Mouse (Mus musculus): ENCODE measurements around the gene Ncoa7. TPM values are rescaled to one million over a fixed set of nuclear protein-coding genes. Genes with fewer than 3 reads are reported as not detected.

Gene Ncoa7
- polyA plus RNA-seq, 1 experiment from 2014 or later, result 6.4 TPM

DNA sequence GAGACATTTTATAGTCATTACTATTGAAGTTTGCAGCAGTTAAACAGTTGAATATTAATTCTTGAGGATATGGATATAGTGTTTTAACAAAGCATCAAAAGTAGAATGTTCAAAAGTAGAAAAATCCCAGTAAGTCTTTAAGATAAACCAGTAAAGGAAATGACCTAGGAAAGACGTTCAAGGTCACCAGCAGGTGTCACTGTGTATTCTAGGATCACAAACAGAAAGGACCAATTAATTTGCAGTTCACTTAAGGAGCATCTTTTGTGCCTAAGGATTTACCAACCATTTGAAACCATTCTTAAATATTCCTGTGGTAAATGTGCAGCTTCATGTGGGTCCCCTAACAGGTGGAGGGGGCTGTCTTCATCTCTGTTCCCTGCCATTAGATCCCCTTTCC lies 35.1 kb upstream of the Ncoa7 start:
- H3K9ac ChIP-seq (ENCODE audit: low read length), result no peak overlapping the region
- 6% methylated on average over 1 of the region's 1 CpGs for WGBS
- no peak overlapping the region for H3K27ac ChIP-seq (ENCODE audit: low read depth, low read length)
- DNase-seq (ENCODE audit: low spot score, missing footprints), result peak; percentile 79
- peaks cover 2% of the 10 kb centered on the region; the same call in 1 of the 2 replicates for H3K4me1 ChIP-seq (ENCODE audit: control insufficient read depth, insufficient read depth, low read length)
- H3K9me3 ChIP-seq (ENCODE audit: control insufficient read depth, low read length), result no peaks in the 10 kb centered on the region
- H3K4me2 ChIP-seq, result no peak overlapping the region
- no peaks in the 10 kb centered on the region for H3K36me3 ChIP-seq (ENCODE audit: control insufficient read depth, insufficient read depth, low read length)
- no peak for ATAC-seq (ENCODE audit: low FRiP score)
- H3K27me3 ChIP-seq (ENCODE audit: control insufficient read depth, insufficient read depth, low read length), result peaks cover 10% of the 10 kb centered on the region; the same call in 1 of the 2 replicates
- H3K4me3 ChIP-seq (ENCODE audit: low read depth, low read length), result no peak overlapping the region

DNA sequence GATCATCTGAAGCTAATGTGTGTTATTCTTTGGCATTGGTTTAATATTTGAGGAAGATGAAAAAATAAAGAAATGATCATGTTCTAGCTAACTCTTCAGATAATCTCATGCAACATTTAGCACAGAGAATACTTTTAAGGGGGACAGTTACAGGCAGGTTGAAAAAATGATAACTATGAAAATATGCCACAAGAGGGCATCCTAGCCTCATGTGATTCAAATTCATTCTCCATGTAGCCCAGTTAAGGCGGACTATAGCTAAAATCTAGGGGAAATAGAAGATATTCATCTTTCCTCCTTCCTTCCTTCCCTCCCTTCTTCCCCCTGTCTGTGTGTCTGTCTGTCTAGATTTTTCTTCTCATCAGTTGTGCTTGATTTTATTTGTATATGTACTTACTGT lies 21.9 kb upstream of the Ncoa7 start:
- ATAC-seq (ENCODE audit: low FRiP score) (0 out of 2 replicates have a peak, but pooled peaks have one; percentile 22), DNase-seq (ENCODE audit: low spot score, missing footprints) (peak; percentile 95)
- no peaks in the 10 kb centered on the region for H3K27me3 ChIP-seq (ENCODE audit: control insufficient read depth, insufficient read depth, low read length)
- no peak overlapping the region for H3K9ac ChIP-seq (ENCODE audit: low read length)
- WGBS, result 14% methylated on average over 1 of the region's 1 CpGs
- H3K4me2 ChIP-seq, result no peak overlapping the region
- no peaks in the 10 kb centered on the region for H3K36me3 ChIP-seq (ENCODE audit: control insufficient read depth, insufficient read depth, low read length)
- no peaks in the 10 kb centered on the region for H3K9me3 ChIP-seq (ENCODE audit: control insufficient read depth, low read length)
- no peak overlapping the region for H3K27ac ChIP-seq (ENCODE audit: low read depth, low read length)
- H3K4me3 ChIP-seq (ENCODE audit: low read depth, low read length), result no peak overlapping the region
- no peaks in the 10 kb centered on the region for H3K4me1 ChIP-seq (ENCODE audit: control insufficient read depth, insufficient read depth, low read length)

DNA sequence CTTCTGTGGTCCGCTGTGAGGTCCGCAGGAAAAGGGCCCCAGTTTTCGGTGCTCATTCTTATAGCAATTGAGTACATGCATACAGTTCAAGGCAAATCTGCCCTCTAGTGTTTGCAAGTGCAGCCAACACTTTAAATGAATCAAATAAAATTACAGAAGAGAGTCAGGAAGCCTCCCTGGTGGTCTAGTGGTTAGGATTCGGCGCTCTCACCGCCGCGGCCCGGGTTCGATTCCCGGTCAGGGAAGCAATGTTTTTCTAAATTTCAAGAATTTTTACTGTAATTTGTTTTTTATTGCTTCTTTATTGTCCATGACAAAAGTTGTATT lies 7.8 kb upstream of the Ncoa7 start:
- Histone ChIP-seq H3K36me3 (ENCODE audit: control insufficient read depth, insufficient read depth, low read length) (no peaks in the 10 kb centered on the region), H3K27me3 (ENCODE audit: control insufficient read depth, insufficient read depth, low read length) (no peaks in the 10 kb centered on the region), H3K4me3 (ENCODE audit: low read depth, low read length) (peak overlapping the region; percentile 21), H3K27ac (ENCODE audit: low read depth, low read length) (no peak overlapping the region), H3K4me1 (ENCODE audit: control insufficient read depth, insufficient read depth, low read length) (no peaks in the 10 kb centered on the region), H3K9ac (ENCODE audit: low read length) (0 out of 2 replicates have a peak overlapping the region, but pooled peaks have one; percentile 30), H3K9me3 (ENCODE audit: control insufficient read depth, low read length) (no peaks in the 10 kb centered on the region), H3K4me2 (peak overlapping the region; percentile 36; the same call in 1 of the 2 replicates)
- 20% methylated on average over 11 of the region's 11 CpGs for WGBS
- DNase-seq (ENCODE audit: low spot score, missing footprints) (peak; percentile 98), ATAC-seq (ENCODE audit: low FRiP score) (peak; percentile 97)

DNA sequence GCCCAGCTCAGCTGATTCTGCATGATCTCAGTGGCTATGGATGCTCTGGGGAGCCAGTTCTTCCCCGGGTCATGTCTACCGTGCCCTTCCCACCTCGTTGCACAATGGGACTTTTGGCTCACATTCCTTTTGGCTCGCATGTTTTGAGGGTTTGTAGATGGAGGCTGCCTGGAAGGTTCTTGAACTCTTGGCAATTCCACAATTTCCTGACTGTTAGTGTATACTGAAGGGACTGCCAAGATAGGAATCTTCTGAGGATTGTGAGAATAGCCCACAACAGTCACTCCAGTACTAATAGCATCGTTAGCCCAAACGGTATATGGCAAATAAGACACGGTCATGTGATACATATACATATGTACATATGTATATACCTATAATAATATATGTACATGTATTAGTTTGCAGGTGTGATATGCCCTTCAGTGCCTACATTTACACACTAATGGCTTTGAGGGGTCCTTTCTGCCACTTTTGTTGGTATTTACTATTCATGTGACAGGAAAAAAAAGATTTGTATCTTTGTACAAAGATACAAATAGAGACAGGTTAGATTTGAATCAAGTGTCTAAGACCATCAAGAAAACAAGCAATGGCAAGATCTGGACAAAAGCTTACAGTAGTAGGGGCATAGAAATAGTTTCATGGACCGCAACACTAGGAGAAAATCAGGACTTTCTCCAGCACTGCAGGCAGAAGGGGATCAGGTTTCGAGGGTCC lies 7.3 kb upstream of the Ncoa7 start:
- 0 out of 2 replicates have a peak overlapping the region, but pooled peaks have one; percentile 30 for H3K9ac ChIP-seq (ENCODE audit: low read length)
- H3K36me3 ChIP-seq (ENCODE audit: control insufficient read depth, insufficient read depth, low read length), result no peaks in the 10 kb centered on the region
- peak overlapping the region; percentile 36; the same call in 1 of the 2 replicates for H3K4me2 ChIP-seq
- no peaks in the 10 kb centered on the region for H3K9me3 ChIP-seq (ENCODE audit: control insufficient read depth, low read length)
- H3K27me3 ChIP-seq (ENCODE audit: control insufficient read depth, insufficient read depth, low read length), result no peaks in the 10 kb centered on the region
- no peaks in the 10 kb centered on the region for H3K4me1 ChIP-seq (ENCODE audit: control insufficient read depth, insufficient read depth, low read length)
- ATAC-seq (ENCODE audit: low FRiP score) (peak; percentile 71), DNase-seq (ENCODE audit: low spot score, missing footprints) (peak; percentile 84)
- peak overlapping the region; percentile 21 for H3K4me3 ChIP-seq (ENCODE audit: low read depth, low read length)
- WGBS, result 47% methylated on average over 9 of the region's 9 CpGs
- H3K27ac ChIP-seq (ENCODE audit: low read depth, low read length), result no peak overlapping the region

DNA sequence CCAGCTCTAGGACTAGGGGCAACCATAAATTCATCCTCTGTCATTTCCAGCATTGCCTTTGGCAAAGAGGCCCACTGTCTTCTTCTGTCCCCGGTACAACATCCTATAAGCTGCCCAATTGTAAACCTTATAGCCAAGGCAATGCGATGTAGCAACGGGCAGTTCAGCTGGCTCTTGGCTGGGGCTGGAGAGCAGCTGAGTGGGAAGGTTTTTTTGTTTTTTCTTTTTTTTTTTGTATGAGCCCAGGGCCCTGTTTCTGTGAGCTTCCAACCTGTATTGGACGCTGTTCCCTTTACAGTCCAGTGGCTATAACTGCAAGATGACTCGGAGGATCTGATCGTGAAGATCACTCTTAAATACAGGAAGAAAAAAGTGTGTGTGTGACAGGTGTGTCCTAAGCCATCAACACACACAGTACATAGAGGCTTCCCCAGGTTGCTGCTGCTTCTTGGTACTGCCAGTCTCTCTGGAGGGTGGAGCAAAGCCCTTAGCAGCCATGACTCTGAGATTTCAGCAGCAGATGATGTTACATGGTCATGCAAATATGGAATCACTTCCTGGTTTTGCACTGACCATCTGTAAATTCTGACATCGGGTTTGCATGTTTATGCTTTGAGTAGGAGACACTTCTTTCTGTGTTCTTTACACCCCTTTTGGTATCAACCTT lies 594 bp upstream of the Ncoa7 start:
- DNase-seq (ENCODE audit: low spot score, missing footprints) (no peak), ATAC-seq (ENCODE audit: low FRiP score) (peak; percentile 13; the same call in 1 of the 2 replicates)
- 47% methylated on average over 7 of the region's 7 CpGs for WGBS
- H3K9me3 ChIP-seq (ENCODE audit: control insufficient read depth, low read length), result no peaks in the 10 kb centered on the region
- peak overlapping the region; percentile 83 for H3K9ac ChIP-seq (ENCODE audit: low read length)
- H3K36me3 ChIP-seq (ENCODE audit: control insufficient read depth, insufficient read depth, low read length), result no peaks in the 10 kb centered on the region
- no peaks in the 10 kb centered on the region for H3K4me1 ChIP-seq (ENCODE audit: control insufficient read depth, insufficient read depth, low read length)
- no peaks in the 10 kb centered on the region for H3K27me3 ChIP-seq (ENCODE audit: control insufficient read depth, insufficient read depth, low read length)
- peak overlapping the region; percentile 67 for H3K4me3 ChIP-seq (ENCODE audit: low read depth, low read length)
- H3K4me2 ChIP-seq, result peak overlapping the region; percentile 68
- H3K27ac ChIP-seq (ENCODE audit: low read depth, low read length), result peak overlapping the region; percentile 89

DNA sequence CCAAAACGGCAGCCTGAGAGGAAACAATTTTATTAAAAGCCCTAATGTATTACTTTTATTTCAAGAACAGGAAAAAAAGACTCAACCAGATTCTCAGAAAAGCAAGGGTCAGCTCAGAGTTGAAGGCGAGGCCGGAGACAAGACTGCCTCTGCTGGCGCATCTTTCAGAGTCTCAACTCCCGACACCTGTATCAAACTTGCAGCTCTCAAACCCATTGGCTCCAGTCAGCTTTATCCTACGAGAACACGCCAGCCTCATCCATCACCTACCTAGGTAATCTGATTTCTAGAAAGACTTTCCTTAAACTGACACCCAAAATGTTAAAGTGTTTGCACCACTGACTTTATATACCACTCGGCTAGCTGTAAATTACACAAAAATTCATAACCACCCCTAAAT lies 1.1 kb downstream of the Ncoa7 start:
- no peaks in the 10 kb centered on the region for H3K27me3 ChIP-seq (ENCODE audit: control insufficient read depth, insufficient read depth, low read length)
- DNase-seq (ENCODE audit: low spot score, missing footprints), result no peak
- H3K9ac ChIP-seq (ENCODE audit: low read length), result peak overlapping the region; percentile 83
- H3K4me3 ChIP-seq (ENCODE audit: low read depth, low read length), result peak overlapping the region; percentile 67
- WGBS, result 8% methylated on average over 8 of the region's 8 CpGs
- no peaks in the 10 kb centered on the region for H3K9me3 ChIP-seq (ENCODE audit: control insufficient read depth, low read length)
- H3K4me1 ChIP-seq (ENCODE audit: control insufficient read depth, insufficient read depth, low read length), result no peaks in the 10 kb centered on the region
- no peak for ATAC-seq (ENCODE audit: low FRiP score)
- H3K4me2 ChIP-seq, result peak overlapping the region; percentile 68
- no peaks in the 10 kb centered on the region for H3K36me3 ChIP-seq (ENCODE audit: control insufficient read depth, insufficient read depth, low read length)
- H3K27ac ChIP-seq (ENCODE audit: low read depth, low read length), result no peak overlapping the region

DNA sequence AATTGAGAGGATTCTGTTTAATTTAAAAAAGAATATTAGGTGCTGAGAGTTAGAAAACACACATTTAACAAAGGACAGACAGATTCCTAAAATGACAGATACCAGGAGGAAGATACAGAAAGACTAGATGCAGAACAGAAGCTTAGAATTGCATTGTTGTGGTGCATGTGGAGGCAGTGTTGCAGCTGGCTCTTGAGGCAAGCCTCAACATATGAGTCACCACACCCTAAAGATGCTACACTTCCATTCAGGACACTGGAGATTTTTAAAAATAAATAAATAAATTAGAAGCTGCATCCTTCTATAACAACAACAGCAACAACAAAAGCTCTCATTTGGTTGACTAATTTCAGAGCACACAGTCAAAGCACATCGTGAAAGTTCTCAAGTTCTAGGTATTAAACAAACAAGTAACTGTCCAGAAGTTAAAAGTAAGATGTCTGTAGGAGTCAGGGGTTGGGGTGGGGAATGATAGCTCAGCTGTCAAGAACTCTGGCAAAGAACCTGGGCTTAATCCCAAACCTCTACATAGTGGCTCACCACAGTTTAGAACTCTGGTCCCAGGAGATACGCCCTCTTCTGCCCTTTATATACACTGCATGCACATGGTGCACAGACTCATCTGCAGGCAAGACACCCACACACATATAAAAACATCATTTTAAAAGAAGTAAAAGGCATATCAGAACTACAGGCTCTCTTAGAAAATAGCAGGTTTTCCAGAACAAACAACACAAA lies 3.2 kb downstream of the Ncoa7 start:
- no peaks in the 10 kb centered on the region for H3K27me3 ChIP-seq (ENCODE audit: control insufficient read depth, insufficient read depth, low read length)
- no peak overlapping the region for H3K9ac ChIP-seq (ENCODE audit: low read length)
- no peaks in the 10 kb centered on the region for H3K9me3 ChIP-seq (ENCODE audit: control insufficient read depth, low read length)
- H3K4me2 ChIP-seq, result no peak overlapping the region
- no peaks in the 10 kb centered on the region for H3K36me3 ChIP-seq (ENCODE audit: control insufficient read depth, insufficient read depth, low read length)
- no peak overlapping the region for H3K4me3 ChIP-seq (ENCODE audit: low read depth, low read length)
- no peak for DNase-seq (ENCODE audit: low spot score, missing footprints)
- 90% methylated on average over 2 of the region's 2 CpGs for WGBS
- no peak overlapping the region for H3K27ac ChIP-seq (ENCODE audit: low read depth, low read length)
- ATAC-seq (ENCODE audit: low FRiP score), result no peak
- H3K4me1 ChIP-seq (ENCODE audit: control insufficient read depth, insufficient read depth, low read length), result no peaks in the 10 kb centered on the region

DNA sequence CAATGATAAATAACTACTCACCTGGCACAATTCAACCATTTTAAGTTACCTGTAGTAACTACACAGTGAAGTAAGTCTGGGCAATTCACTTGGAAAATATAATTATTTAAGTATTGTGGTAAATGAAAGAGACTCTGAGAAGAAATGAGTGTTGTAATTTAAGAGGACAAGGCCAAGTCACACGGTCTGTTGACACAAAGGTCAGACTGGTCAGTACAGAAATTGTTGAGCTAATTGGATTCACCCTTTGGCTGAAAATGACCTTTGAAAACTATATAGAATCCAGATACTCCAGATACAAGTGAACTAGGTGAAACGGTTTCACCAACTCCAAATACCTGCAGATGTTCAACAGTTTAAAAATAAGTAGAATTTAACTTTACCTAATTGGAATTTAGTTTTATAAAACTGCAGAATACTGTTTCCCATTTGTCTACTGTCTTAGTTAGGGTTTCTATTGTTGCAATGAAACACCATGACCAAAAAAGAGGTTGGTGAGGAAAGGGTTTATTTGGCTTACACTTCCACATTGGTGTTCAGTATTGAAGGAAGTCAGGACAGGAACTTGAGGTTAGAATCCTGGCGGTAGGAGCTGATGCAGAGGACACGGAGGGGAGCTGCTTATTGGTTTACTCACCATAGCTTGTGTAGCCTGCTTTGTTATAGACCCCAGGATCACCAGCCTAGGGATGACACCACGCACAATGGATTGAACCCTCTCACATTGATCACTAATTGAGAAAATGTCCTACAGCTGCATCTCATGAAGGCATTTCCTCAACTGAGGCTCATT lies 6.5 kb downstream of the Ncoa7 start:
- Histone ChIP-seq H3K9ac (ENCODE audit: low read length) (no peak overlapping the region), H3K9me3 (ENCODE audit: control insufficient read depth, low read length) (no peaks in the 10 kb centered on the region), H3K4me3 (ENCODE audit: low read depth, low read length) (no peak overlapping the region), H3K27me3 (ENCODE audit: control insufficient read depth, insufficient read depth, low read length) (no peaks in the 10 kb centered on the region), H3K36me3 (ENCODE audit: control insufficient read depth, insufficient read depth, low read length) (no peaks in the 10 kb centered on the region), H3K27ac (ENCODE audit: low read depth, low read length) (no peak overlapping the region), H3K4me1 (ENCODE audit: control insufficient read depth, insufficient read depth, low read length) (no peaks in the 10 kb centered on the region), H3K4me2 (no peak overlapping the region)
- 87% methylated on average over 5 of the region's 5 CpGs for whole genome bisulfite sequencing
- no peak for DNase-seq (ENCODE audit: low spot score, missing footprints)
- ATAC-seq (ENCODE audit: low FRiP score), result no peak
